Mouse (Mus musculus): ENCODE data around the gene Zdhhc5. TPM values are rescaled to one million over a fixed set of nuclear protein-coding genes. Genes with fewer than 3 reads are reported as not detected.
"Not testable (repeated sequence)": the region's sequence is repeated elsewhere in the genome, so short reads cannot be mapped to it uniquely, and the experiment has no call there.

The Zdhhc5 gene
- polyA plus RNA-seq, 1 experiment from 2014 or later, result 34.3 TPM

DNA sequence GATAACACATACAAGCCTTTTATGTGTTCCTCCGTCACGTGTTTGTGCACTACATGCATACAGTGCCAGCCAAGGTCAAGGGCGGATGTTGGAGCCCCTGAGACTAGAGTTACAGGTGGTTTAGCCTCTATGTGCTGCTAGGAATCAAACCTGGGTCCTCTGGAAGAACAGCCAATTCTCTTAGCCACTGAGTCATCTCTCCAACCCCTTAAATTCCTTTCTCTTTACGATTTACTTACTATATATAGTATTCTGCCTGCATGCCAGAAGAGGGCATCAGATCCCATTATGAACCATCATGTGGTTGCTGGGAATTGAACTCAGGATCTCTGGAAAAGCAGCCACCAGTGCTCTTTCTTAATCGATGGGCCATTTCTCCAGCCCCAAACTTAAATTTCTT is 43.4 kb downstream of the Zdhhc5 start:
- not testable (repeated sequence) for H3K27ac ChIP-seq
- WGBS, result 72% methylated on average over 4 of the region's 5 CpGs
- H3K36me3 ChIP-seq, result peaks cover 64% of the 10 kb centered on the region

DNA sequence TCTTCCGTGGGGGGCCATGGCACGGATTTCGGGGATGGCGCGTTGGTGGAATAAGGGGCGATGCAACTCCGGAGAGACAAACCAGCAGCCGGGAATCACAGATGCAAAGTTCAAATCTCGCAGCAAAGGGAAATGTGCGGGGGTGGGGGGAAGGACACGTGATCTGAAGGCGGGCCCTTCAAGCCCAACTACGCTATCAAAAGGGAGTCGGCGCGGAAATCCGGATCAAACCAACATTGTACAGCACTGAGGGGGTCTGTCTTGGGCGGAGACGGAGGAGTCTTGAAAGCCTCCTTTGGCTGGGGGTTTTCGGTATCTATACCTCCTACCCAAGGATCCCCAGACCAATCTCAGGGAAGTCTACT is 44.4 kb downstream of the Zdhhc5 start, which contains the start of gene Selenoh:
Selenoh (minus strand) TSS at position 202 of the 365 bp plus-strand sequence.
- Histone ChIP-seq H3K27me3 (ENCODE audit: low read depth, poor library complexity, severe bottlenecking) (no peaks in the 10 kb centered on the region), H3K9me3 (replicated peaks) (no peaks in the 10 kb centered on the region), H3K4me1 (peaks cover 12% of the 10 kb centered on the region), H3K27ac (peak within 1 kb of the TSS; percentile 99), H3K36me3 (peaks cover 55% of the 10 kb centered on the region), H3K4me3 (peak within 1 kb of the TSS; percentile 83)
- under 1% methylated on average over 20 of the region's 20 CpGs for WGBS
- DNase-seq (ENCODE audit: low spot score), result peak; percentile 94

More for the DNA sequence above, 43.4 kb downstream of the Zdhhc5 start:
- peaks cover 12% of the 10 kb centered on the region for H3K4me1 ChIP-seq
- not testable (repeated sequence) for H3K4me3 ChIP-seq; DNase-seq (ENCODE audit: low spot score); H3K9me3 ChIP-seq (replicated peaks); H3K27me3 ChIP-seq (ENCODE audit: low read depth, poor library complexity, severe bottlenecking)

DNA sequence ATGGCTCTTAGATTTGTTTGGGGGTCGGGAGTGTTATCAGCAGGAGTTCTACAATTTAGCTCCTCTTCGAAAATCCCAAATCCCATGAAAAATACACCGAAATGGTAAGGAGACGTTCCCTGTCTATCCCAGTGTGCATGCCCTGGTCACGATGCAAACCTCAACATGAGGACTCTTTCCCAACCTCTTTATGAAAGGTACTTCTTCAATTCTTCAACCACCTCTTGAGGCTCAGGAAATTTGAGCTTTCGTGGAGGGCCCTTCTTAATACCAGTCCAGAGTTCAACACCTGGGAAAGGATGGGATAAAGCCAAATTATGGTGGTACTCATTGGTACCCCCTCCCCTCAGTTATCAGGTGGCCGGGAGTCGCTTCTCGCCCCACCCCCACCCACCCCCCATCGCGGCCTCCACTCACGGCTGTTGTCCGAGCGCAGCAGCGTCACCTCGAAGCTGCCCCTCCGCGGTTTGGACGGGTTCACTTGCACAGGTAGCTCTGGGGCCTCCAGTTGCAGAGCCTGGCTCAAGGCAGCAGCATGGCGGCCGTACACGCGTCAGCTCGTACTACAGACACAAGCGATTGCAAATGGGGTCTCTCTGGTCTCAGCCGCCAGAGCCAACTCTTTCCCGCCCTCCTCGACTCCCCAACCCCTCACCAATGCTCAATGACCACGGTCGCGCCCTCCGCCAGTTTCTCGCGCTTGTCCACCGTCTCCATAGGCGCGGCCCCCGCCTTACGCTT is 45.0 kb downstream of the Zdhhc5 start:
- peak overlapping the region; percentile 83 for H3K4me3 ChIP-seq
- WGBS, result 3% methylated on average over 39 of the region's 39 CpGs
- peaks cover 50% of the 10 kb centered on the region for H3K36me3 ChIP-seq
- H3K27me3 ChIP-seq (ENCODE audit: low read depth, poor library complexity, severe bottlenecking), result no peaks in the 10 kb centered on the region
- no peaks in the 10 kb centered on the region for H3K9me3 ChIP-seq (replicated peaks)
- DNase-seq (ENCODE audit: low spot score), result no peak
- peaks cover 12% of the 10 kb centered on the region for H3K4me1 ChIP-seq
- H3K27ac ChIP-seq, result peak overlapping the region; percentile 99

DNA sequence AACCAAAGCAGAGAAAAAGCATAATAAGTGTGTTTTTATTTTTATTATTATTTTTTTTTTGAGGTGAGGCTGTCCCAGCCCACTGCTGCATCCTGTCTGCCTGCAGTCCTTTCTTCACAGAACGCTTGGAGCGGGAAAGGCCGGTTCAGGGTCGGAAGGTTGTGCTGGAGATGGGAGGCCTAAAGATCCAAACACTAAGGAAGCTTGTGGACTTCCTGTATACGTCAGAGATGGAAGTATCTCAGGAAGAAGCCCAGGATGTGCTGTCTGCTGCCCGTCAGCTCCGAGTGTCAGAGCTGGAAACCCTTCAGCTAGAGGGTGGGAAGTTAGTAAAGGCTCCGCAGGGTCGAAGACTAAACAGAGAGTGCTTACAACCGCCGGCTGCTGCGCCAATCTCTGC is 48.9 kb downstream of the Zdhhc5 start:
- DNase-seq (ENCODE audit: low spot score), result no peak
- 62% methylated on average over 12 of the region's 12 CpGs for WGBS

DNA sequence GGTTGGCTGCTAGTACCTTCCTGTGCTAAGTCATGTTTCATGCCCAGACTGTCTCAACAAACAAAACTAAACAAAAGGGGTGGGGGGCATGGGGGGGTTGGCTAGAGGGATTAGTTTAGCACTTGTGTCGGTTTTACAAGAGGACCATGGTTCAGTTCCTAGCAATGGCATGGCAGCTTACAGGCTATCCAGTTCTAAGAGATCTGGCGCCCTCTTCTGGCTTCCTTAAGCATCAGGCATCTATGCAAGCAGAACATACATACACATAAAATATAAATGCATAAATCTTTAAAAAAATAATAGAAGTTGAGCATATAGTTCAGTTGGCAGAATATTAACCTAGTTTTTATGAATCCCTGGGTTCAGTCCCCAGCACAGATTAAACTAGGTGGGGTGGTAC is 52.1 kb downstream of the Zdhhc5 start:
- WGBS, result 18% methylated on average over 2 of the region's 2 CpGs
- no peaks in the 10 kb centered on the region for H3K4me1 ChIP-seq
- peaks cover 8% of the 10 kb centered on the region for H3K36me3 ChIP-seq
- no peaks in the 10 kb centered on the region for H3K27me3 ChIP-seq (ENCODE audit: low read depth, poor library complexity, severe bottlenecking)
- H3K27ac ChIP-seq, result no peak overlapping the region
- DNase-seq (ENCODE audit: low spot score), result peak; percentile 41
- no peak overlapping the region for H3K4me3 ChIP-seq
- no peaks in the 10 kb centered on the region for H3K9me3 ChIP-seq (replicated peaks)

More for the DNA sequence above, 48.9 kb downstream of the Zdhhc5 start:
- Histone ChIP-seq H3K36me3 (peaks cover 23% of the 10 kb centered on the region), H3K27ac (no peak overlapping the region), H3K9me3 (replicated peaks) (no peaks in the 10 kb centered on the region), H3K4me1 (peaks cover 11% of the 10 kb centered on the region), H3K4me3 (no peak overlapping the region), H3K27me3 (ENCODE audit: low read depth, poor library complexity, severe bottlenecking) (no peaks in the 10 kb centered on the region)

DNA sequence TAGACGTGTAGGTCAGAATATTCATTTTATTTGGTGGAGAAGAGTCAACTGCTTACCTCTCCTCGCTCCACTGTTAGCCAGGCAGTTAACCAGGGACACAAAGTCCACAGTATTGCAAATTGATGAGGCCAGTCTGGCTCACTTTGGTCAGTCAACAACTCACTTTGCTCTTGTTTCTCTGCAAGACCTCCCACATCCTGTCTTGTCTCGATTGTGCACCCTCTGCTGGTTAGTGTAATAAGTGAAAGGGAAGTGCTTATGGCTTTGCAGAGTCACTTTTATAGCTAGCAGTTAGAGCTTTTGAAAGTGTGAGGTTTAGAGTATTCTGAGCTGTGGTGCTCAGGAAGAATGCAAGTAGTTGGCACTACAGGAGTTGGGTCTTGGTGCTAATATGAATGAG is 54.7 kb downstream of the Zdhhc5 start:
- H3K4me3 ChIP-seq, result no peak overlapping the region
- no peaks in the 10 kb centered on the region for H3K27me3 ChIP-seq (ENCODE audit: low read depth, poor library complexity, severe bottlenecking)
- no peak for DNase-seq (ENCODE audit: low spot score)
- no peaks in the 10 kb centered on the region for H3K9me3 ChIP-seq (replicated peaks)
- WGBS, result 68% methylated on average over 3 of the region's 3 CpGs
- H3K4me1 ChIP-seq, result no peaks in the 10 kb centered on the region
- H3K27ac ChIP-seq, result no peak overlapping the region
- no peaks in the 10 kb centered on the region for H3K36me3 ChIP-seq

DNA sequence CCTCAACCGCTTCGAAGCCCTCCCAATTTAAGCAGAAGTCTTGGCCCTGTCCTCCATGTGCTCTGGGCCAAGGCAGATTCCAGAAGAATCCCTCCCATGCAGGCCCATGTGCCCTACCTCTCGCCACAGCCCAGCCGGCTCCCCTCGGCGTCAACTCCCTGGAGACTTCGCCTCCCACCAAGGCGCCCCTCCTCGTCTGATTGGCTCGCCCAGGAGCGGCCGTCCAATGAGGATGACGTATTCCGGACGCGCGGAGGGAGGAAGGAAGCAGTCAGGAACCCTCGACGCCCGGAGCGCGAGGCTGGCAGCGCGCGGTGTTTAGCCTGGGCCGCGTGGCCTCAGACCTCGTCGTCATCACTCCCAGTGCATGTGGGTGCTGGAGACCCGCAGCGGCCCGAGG is 56.2 kb downstream of the Zdhhc5 start, which contains the start of gene Btbd18:
Btbd18 (plus strand) TSS at position 274 of the 400 bp plus-strand sequence.
- DNase-seq (ENCODE audit: low spot score), result no peak
- H3K4me3 ChIP-seq, result no peak within 1 kb of the TSS
- H3K4me1 ChIP-seq, result no peaks in the 10 kb centered on the region
- no peaks in the 10 kb centered on the region for H3K36me3 ChIP-seq
- no peaks in the 10 kb centered on the region for H3K9me3 ChIP-seq (replicated peaks)
- WGBS, result 92% methylated on average over 32 of the region's 32 CpGs
- H3K27me3 ChIP-seq (ENCODE audit: low read depth, poor library complexity, severe bottlenecking), result no peaks in the 10 kb centered on the region
- H3K27ac ChIP-seq, result no peak within 1 kb of the TSS

DNA sequence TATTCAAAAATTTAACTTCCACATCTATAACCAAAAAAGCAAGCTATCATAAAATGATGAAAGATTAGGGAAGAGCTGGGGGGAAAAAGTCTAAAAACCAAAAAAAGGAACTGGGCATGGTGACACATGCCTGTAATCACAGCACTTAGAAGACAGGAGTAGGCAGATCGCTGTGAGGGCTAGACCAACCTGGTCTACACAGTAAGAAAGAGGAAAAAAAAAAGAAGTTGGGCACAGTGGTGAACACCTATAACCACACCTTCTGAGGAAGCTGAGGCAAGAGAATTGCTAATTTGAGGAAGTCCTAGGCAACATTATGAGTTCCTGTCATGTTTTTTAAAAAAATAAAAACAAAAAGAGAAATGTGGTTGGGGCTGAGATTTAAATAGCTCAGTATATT is 59.1 kb downstream of the Zdhhc5 start:
- Histone ChIP-seq H3K9me3 (replicated peaks) (no peaks in the 10 kb centered on the region), H3K36me3 (no peaks in the 10 kb centered on the region), H3K27me3 (ENCODE audit: low read depth, poor library complexity, severe bottlenecking) (no peaks in the 10 kb centered on the region), H3K27ac (no peak overlapping the region), H3K4me3 (no peak overlapping the region), H3K4me1 (0 out of 2 replicates have a peak, but pooled peaks cover 5% of the 10 kb centered on the region)
- DNase-seq (ENCODE audit: low spot score), result no peak
- 80% methylated on average over 1 of the region's 1 CpGs for WGBS

DNA sequence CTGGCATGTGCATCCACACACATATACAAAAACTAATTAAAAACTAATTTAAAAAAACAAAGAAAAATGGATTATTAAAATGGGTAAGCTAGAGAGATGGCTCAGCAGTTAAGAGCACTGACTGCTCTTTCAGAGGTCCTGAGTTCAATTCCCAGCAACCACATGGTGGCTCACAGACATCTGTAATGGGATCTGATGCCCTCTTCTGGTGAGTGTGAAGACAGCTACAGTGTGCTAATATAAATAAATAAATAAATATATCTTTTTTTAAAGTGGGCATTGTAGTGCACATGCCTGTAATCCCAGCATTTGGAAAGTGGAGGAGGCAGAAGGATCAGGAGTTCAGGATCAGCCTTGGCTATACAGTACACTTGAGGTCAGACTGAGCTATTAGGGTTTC is 61.6 kb downstream of the Zdhhc5 start:
- no peak for DNase-seq (ENCODE audit: low spot score)
- Histone ChIP-seq H3K36me3 (no peaks in the 10 kb centered on the region), H3K27ac (no peak overlapping the region), H3K4me1 (peaks cover 12% of the 10 kb centered on the region), H3K4me3 (no peak overlapping the region), H3K9me3 (replicated peaks) (no peaks in the 10 kb centered on the region), H3K27me3 (ENCODE audit: low read depth, poor library complexity, severe bottlenecking) (no peaks in the 10 kb centered on the region)

DNA sequence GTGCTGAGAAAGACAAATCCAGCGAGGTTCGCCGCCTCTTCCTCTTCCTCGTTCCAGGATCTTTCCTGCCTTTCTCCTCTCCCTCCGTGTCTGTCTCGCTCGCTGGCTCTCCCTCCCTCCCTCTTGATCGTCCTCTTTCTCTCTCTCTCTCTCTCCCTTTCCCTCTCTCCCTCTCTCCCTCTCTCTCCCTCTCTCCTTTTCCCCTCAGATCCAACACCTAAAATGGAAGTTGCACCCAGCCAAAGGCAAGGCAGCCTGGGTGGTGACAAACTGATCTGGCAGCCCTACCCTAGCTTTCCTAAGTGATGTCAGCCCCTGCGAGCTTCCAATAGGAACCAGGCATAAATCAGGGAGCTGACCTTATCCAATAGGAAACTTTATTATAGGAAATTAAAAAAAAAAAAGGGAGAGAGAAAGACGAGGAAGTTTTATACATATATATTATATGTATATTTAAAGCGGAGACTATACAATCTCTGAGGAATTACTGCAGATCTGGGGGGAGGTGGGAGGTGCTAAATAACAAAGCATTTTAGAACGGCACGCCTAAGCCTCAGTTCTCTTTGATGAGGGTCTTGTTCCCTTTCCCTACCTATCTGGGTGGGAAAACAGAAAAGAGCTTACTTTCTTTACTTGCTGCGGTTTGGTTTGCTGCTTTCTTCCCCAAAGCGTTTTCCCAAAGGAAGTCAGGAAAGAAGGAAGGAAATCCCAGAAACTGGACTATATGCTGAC is 64.3 kb downstream of the Zdhhc5 start, which contains the start of gene Ctnnd1:
Ctnnd1 (minus strand) TSS at position 302 of the 732 bp plus-strand sequence.
- peak; percentile 78 for DNase-seq (ENCODE audit: low spot score)
- peak within 1 kb of the TSS; percentile 94 for H3K27ac ChIP-seq
- peaks cover 15% of the 10 kb centered on the region; the same call in 1 of the 2 replicates for H3K36me3 ChIP-seq
- H3K27me3 ChIP-seq (ENCODE audit: low read depth, poor library complexity, severe bottlenecking), result no peaks in the 10 kb centered on the region
- no peaks in the 10 kb centered on the region for H3K9me3 ChIP-seq (replicated peaks)
- peak within 1 kb of the TSS; percentile 74 for H3K4me3 ChIP-seq
- peaks cover 15% of the 10 kb centered on the region for H3K4me1 ChIP-seq
- WGBS, result under 1% methylated on average over 15 of the region's 15 CpGs

DNA sequence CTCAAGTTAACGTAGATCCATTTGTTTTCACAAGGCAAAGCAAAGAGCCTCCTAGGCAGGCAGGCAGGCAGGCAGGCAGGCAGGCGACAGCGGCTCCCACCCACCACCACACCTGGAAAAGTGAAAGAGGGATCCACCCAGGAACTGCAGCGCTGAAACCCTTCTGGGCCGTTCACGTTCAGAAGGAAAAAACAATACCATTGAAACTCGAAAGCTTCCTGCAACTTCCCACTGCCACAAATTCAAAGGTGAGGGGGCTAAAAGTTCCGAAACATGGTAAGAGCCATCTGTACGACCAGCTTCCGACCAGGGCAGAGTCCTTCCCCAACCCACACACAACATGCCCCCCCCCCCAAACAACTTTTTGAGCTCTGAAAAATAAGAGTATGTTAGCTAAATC is 65.3 kb downstream of the Zdhhc5 start:
- Histone ChIP-seq H3K27me3 (ENCODE audit: low read depth, poor library complexity, severe bottlenecking) (no peaks in the 10 kb centered on the region), H3K27ac (peak overlapping the region; percentile 94), H3K9me3 (replicated peaks) (no peaks in the 10 kb centered on the region), H3K36me3 (peaks cover 19% of the 10 kb centered on the region; the same call in 1 of the 2 replicates), H3K4me3 (peak overlapping the region; percentile 74), H3K4me1 (peaks cover 15% of the 10 kb centered on the region)
- peak; percentile 59 for DNase-seq (ENCODE audit: low spot score)
- 0% methylated on average over 10 of the region's 10 CpGs for WGBS

DNA sequence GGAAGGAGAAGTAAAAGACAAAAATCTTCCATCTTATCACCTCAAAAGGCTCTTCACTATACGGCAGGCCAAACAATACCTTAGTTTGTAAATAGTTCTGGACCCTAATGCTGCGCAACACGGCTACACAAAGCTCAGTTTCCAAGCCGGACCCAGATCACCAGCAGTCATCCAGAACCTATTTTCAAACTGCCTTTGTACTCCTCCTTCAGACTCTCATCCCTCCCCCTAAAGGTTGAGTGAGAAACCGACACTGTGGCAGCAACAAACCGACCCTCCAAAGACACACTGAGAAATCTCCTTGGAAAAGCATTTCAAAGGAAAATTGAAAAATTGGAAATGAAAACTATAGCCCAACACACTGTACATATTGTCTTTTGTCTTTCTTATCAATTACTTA is 66.6 kb downstream of the Zdhhc5 start:
- DNase-seq (ENCODE audit: low spot score), result no peak
- peak overlapping the region; percentile 74 for H3K4me3 ChIP-seq
- H3K27ac ChIP-seq, result no peak overlapping the region
- H3K9me3 ChIP-seq (replicated peaks), result no peaks in the 10 kb centered on the region
- peaks cover 15% of the 10 kb centered on the region for H3K4me1 ChIP-seq
- peaks cover 20% of the 10 kb centered on the region; the same call in 1 of the 2 replicates for H3K36me3 ChIP-seq
- H3K27me3 ChIP-seq (ENCODE audit: low read depth, poor library complexity, severe bottlenecking), result no peaks in the 10 kb centered on the region
- WGBS, result 68% methylated on average over 6 of the region's 6 CpGs

DNA sequence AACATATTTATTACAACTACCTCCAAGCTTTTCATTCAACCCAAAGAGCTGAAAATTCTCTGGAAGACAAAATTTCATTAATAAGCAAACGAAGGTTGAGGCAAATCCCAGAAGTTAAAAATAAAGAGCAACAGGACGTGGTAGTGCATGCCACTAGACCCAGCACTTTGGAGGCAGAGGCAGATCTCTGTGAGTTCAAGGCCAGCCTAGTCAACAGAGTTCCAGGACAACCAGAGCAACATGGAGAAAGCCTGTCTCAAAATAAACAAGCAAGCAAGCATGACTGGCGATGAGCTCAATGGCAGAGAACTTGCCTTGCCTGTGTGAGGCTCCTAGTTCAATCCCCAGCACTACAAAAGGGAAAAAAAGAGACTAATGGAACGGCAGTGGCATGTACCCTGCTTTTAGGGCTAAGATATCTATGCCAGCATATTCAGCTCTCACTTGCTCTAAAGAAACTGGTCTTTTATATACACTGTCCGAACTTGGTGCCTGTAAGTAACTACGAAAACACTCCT is 67.9 kb downstream of the Zdhhc5 start:
- peaks cover 15% of the 10 kb centered on the region for H3K4me1 ChIP-seq
- H3K9me3 ChIP-seq (replicated peaks), result no peaks in the 10 kb centered on the region
- no peaks in the 10 kb centered on the region for H3K27me3 ChIP-seq (ENCODE audit: low read depth, poor library complexity, severe bottlenecking)
- no peak for DNase-seq (ENCODE audit: low spot score)
- H3K36me3 ChIP-seq, result peaks cover 23% of the 10 kb centered on the region
- no peak overlapping the region for H3K4me3 ChIP-seq
- H3K27ac ChIP-seq, result no peak overlapping the region
- WGBS, result 95% methylated on average over 6 of the region's 6 CpGs

Measured in limb, embryonic 10.5 days (tissue).